Mouse (Mus musculus): ENCODE data around the gene Pbx4. TPM values are rescaled to one million over a fixed set of nuclear protein-coding genes. Genes with fewer than 3 reads are reported as not detected.
A peak's percentile ranks its signal among the peaks of the same experiment; 100 is the strongest.

Pbx4 gene
- polyA plus RNA-seq, 1 experiment from 2014 or later, result 62.9 TPM

- Histone ChIP-seq H3K27ac (no peak overlapping the region), H3K4me2 (no peak overlapping the region), H3K27me3 (no peaks in the 10 kb centered on the region), H3K9me3 (no peaks in the 10 kb centered on the region), H3K36me3 (peaks cover 59% of the 10 kb centered on the region), H3K9ac (no peak overlapping the region), H3K4me1 (replicated peaks) (peaks cover 31% of the 10 kb centered on the region), H3K4me3 (no peak overlapping the region)
- WGBS, result 85% methylated on average over 9 of the region's 9 CpGs
- no peak for ATAC-seq (ENCODE audit: low FRiP score)
These were observed 11.8 kb upstream of the Pbx4 start for GRCm38 (mm10) chr8:69820466-69820865.

- H3K36me3 ChIP-seq, result peaks cover 55% of the 10 kb centered on the region
- peak overlapping the region; percentile 80 for H3K27ac ChIP-seq
- peak overlapping the region; percentile 56 for H3K4me3 ChIP-seq
- peak overlapping the region; percentile 83 for H3K9ac ChIP-seq
- no peaks in the 10 kb centered on the region for H3K27me3 ChIP-seq
- peaks cover 43% of the 10 kb centered on the region for H3K4me1 ChIP-seq (replicated peaks)
- ATAC-seq (ENCODE audit: low FRiP score), result peak; percentile 58
- no peaks in the 10 kb centered on the region for H3K9me3 ChIP-seq
- peak overlapping the region; percentile 78 for H3K4me2 ChIP-seq
- 2% methylated on average over 15 of the region's 22 CpGs for WGBS
These were observed 10.3 kb upstream of the Pbx4 start for GRCm38 (mm10) chr8:69821971-69822385.

- H3K4me3 ChIP-seq, result peak within 1 kb of the TSS; percentile 56
- peak within 1 kb of the TSS; percentile 78 for H3K4me2 ChIP-seq
- H3K9me3 ChIP-seq, result no peaks in the 10 kb centered on the region
- WGBS, result 2% methylated on average over 32 of the region's 35 CpGs
- H3K4me1 ChIP-seq (replicated peaks), result peaks cover 43% of the 10 kb centered on the region
- peaks cover 55% of the 10 kb centered on the region for H3K36me3 ChIP-seq
- no peaks in the 10 kb centered on the region for H3K27me3 ChIP-seq
- peak within 1 kb of the TSS; percentile 80 for H3K27ac ChIP-seq
- ATAC-seq (ENCODE audit: low FRiP score), result peak; percentile 79
- peak within 1 kb of the TSS; percentile 83 for H3K9ac ChIP-seq
These were observed 9.7 kb upstream of the Pbx4 start, which contains the start of gene Lpar2 for GRCm38 (mm10) chr8:69822386-69823191. Gene Lpar2 (plus strand): TSS chr8:69822429.

GRCm38 (mm10) chr8:69826371-69826770, 5.9 kb upstream of the Pbx4 start:
- H3K36me3 ChIP-seq, result peaks cover 43% of the 10 kb centered on the region
- H3K27ac ChIP-seq, result no peak overlapping the region
- no peak for ATAC-seq (ENCODE audit: low FRiP score)
- no peak overlapping the region for H3K4me2 ChIP-seq
- no peaks in the 10 kb centered on the region for H3K9me3 ChIP-seq
- 94% methylated on average over 12 of the region's 12 CpGs for WGBS
- no peaks in the 10 kb centered on the region for H3K27me3 ChIP-seq
- H3K9ac ChIP-seq, result 0 out of 2 replicates have a peak overlapping the region, but pooled peaks have one; percentile 2
- H3K4me1 ChIP-seq (replicated peaks), result peaks cover 44% of the 10 kb centered on the region
- no peak overlapping the region for H3K4me3 ChIP-seq

GRCm38 (mm10) chr8:69837057-69837682, 4.9 kb downstream of the Pbx4 start:
- no peak for ATAC-seq (ENCODE audit: low FRiP score)

GRCm38 (mm10) chr8:69847167-69848065, 15.1 kb downstream of the Pbx4 start:
- WGBS, result 86% methylated on average over 3 of the region's 3 CpGs
- no peak overlapping the region for H3K4me3 ChIP-seq
- H3K27ac ChIP-seq, result no peak overlapping the region

More at GRCm38 (mm10) chr8:69837057-69837682, 4.9 kb downstream of the Pbx4 start:
- H3K36me3 ChIP-seq, result peaks cover 17% of the 10 kb centered on the region
- 86% methylated on average over 8 of the region's 8 CpGs for WGBS
- no peak overlapping the region for H3K4me2 ChIP-seq
- no peaks in the 10 kb centered on the region for H3K27me3 ChIP-seq
- no peaks in the 10 kb centered on the region for H3K9me3 ChIP-seq
- no peak overlapping the region for H3K4me3 ChIP-seq
- peaks cover 20% of the 10 kb centered on the region for H3K4me1 ChIP-seq (replicated peaks)
- no peak overlapping the region for H3K9ac ChIP-seq
- H3K27ac ChIP-seq, result no peak overlapping the region

GRCm38 (mm10) chr8:69848951-69849350, 16.7 kb downstream of the Pbx4 start:
- H3K36me3 ChIP-seq, result peaks cover 23% of the 10 kb centered on the region
- H3K27me3 ChIP-seq, result no peaks in the 10 kb centered on the region
- H3K9me3 ChIP-seq, result no peaks in the 10 kb centered on the region
- H3K4me2 ChIP-seq, result no peak overlapping the region
- 92% methylated on average over 8 of the region's 8 CpGs for WGBS
- no peak overlapping the region for H3K27ac ChIP-seq
- no peak overlapping the region for H3K4me3 ChIP-seq
- no peak overlapping the region for H3K9ac ChIP-seq
- no peak for ATAC-seq (ENCODE audit: low FRiP score)
- H3K4me1 ChIP-seq (replicated peaks), result no peaks in the 10 kb centered on the region

More at GRCm38 (mm10) chr8:69847167-69848065, 15.1 kb downstream of the Pbx4 start:
- H3K4me2 ChIP-seq, result no peak overlapping the region
- ATAC-seq (ENCODE audit: low FRiP score), result no peak
- no peaks in the 10 kb centered on the region for H3K27me3 ChIP-seq
- H3K4me1 ChIP-seq (replicated peaks), result no peaks in the 10 kb centered on the region
- H3K9me3 ChIP-seq, result no peaks in the 10 kb centered on the region
- H3K36me3 ChIP-seq, result peaks cover 21% of the 10 kb centered on the region
- no peak overlapping the region for H3K9ac ChIP-seq

- Histone ChIP-seq H3K9ac (no peak overlapping the region), H3K27me3 (no peaks in the 10 kb centered on the region), H3K4me3 (no peak overlapping the region), H3K9me3 (no peaks in the 10 kb centered on the region), H3K36me3 (peaks cover 23% of the 10 kb centered on the region), H3K4me2 (no peak overlapping the region), H3K27ac (no peak overlapping the region), H3K4me1 (replicated peaks) (no peaks in the 10 kb centered on the region)
- 32% methylated on average over 3 of the region's 3 CpGs for WGBS
- no peak for ATAC-seq (ENCODE audit: low FRiP score)
These were observed 17.6 kb downstream of the Pbx4 start for GRCm38 (mm10) chr8:69849899-69850298.

- no peak for ATAC-seq (ENCODE audit: low FRiP score)
- no peaks in the 10 kb centered on the region for H3K27me3 ChIP-seq
These were observed 18.7 kb downstream of the Pbx4 start for GRCm38 (mm10) chr8:69850926-69851506.

GRCm38 (mm10) chr8:69853869-69854268, 21.6 kb downstream of the Pbx4 start:
- Histone ChIP-seq H3K27ac (no peak overlapping the region), H3K36me3 (peaks cover 21% of the 10 kb centered on the region), H3K9ac (no peak overlapping the region), H3K4me3 (no peak overlapping the region), H3K9me3 (no peaks in the 10 kb centered on the region), H3K27me3 (no peaks in the 10 kb centered on the region), H3K4me2 (no peak overlapping the region), H3K4me1 (replicated peaks) (no peaks in the 10 kb centered on the region)
- ATAC-seq (ENCODE audit: low FRiP score), result no peak
- 94% methylated on average over 10 of the region's 10 CpGs for WGBS

More at GRCm38 (mm10) chr8:69850926-69851506, 18.7 kb downstream of the Pbx4 start:
- peaks cover 23% of the 10 kb centered on the region for H3K36me3 ChIP-seq
- H3K4me2 ChIP-seq, result no peak overlapping the region
- H3K9me3 ChIP-seq, result no peaks in the 10 kb centered on the region
- WGBS, result 89% methylated on average over 7 of the region's 7 CpGs
- H3K4me3 ChIP-seq, result no peak overlapping the region
- no peak overlapping the region for H3K27ac ChIP-seq
- H3K9ac ChIP-seq, result no peak overlapping the region
- H3K4me1 ChIP-seq (replicated peaks), result no peaks in the 10 kb centered on the region

GRCm38 (mm10) chr8:69860807-69861206, 28.5 kb downstream of the Pbx4 start:
- no peaks in the 10 kb centered on the region for H3K4me1 ChIP-seq (replicated peaks)
- ATAC-seq (ENCODE audit: low FRiP score), result no peak
- no peak overlapping the region for H3K4me2 ChIP-seq
- no peak overlapping the region for H3K4me3 ChIP-seq
- WGBS, result 61% methylated on average over 4 of the region's 4 CpGs
- no peaks in the 10 kb centered on the region for H3K9me3 ChIP-seq
- no peaks in the 10 kb centered on the region for H3K27me3 ChIP-seq
- peaks cover 50% of the 10 kb centered on the region for H3K36me3 ChIP-seq
- H3K27ac ChIP-seq, result no peak overlapping the region
- H3K9ac ChIP-seq, result no peak overlapping the region
